ENCODE assay signal across 15 mouse cellular contexts in genomic region chr5:12634227-12634980, GRCm38 (mm10).
DNase-seq lines count a peak whose midpoint lies in the region; ATAC-seq and TF ChIP-seq lines count a peak whose summit lies in the region.
"Had no signal": no experiment of that assay in that cellular context is flagged by ENCODE, and none has a peak within 500 bp of the region (broad histone marks: within the 10 kb centered on the region; RNA-seq: fewer than 3 reads in every experiment).

No protein-coding gene starts in this region.

- no peak overlapping the region for H3K27ac ChIP-seq in kidney, postnatal 0 days
- peak overlapping the region; percentile 61 for H3K27ac ChIP-seq in embryonic facial prominence, embryonic 10.5 days (replicated peaks)
- H3K27ac ChIP-seq: liver, embryonic 13.5 days had no signal

- DNase-seq in kidney, postnatal 0 days (ENCODE audit: low spot score): peak; percentile 29
- no peak for DNase-seq in kidney, adult 18-20 months
- peak; percentile 63 for DNase-seq in embryonic facial prominence, embryonic 10.5 days (ENCODE audit: low spot score)
- DNase-seq in mesoderm, embryonic 11.5 days (ENCODE audit: low read depth, low spot score): peak; percentile 39
- peak; percentile 76 for DNase-seq in retina, embryonic 14.5 days (ENCODE audit: low spot score)
- no peak for DNase-seq in frontal cortex, postnatal 36 days (ENCODE audit: low spot score in 2 of 2)
- no peak for DNase-seq in layer of hippocampus, postnatal 36 days
- DNase-seq: adrenal gland, postnatal 10 days; heart, adult 11 months; kidney, adult 8-10 months; liver, embryonic 13.5 days; lung, postnatal 36 days; right cerebral cortex, adult 18-20 months; thymus, postnatal 25 days had no signal

- no peak overlapping the region for H3K4me3 ChIP-seq in kidney, postnatal 0 days (replicated peaks; ENCODE audit: low read depth, low read length)
- no peak overlapping the region for H3K4me3 ChIP-seq in embryonic facial prominence, embryonic 10.5 days
- H3K4me3 ChIP-seq: liver, embryonic 13.5 days had no signal

- peak overlapping the region; percentile 27; the same call in 1 of the 2 replicates for H3K4me2 ChIP-seq in kidney, postnatal 0 days (ENCODE audit: low read length)
- H3K4me2 ChIP-seq: liver, embryonic 13.5 days had no signal

- ATAC-seq in kidney, postnatal 0 days (replicated peaks; ENCODE audit: low FRiP score, low read depth): no peak
- ATAC-seq: Patski had no signal

- no peak overlapping the region for H3K9ac ChIP-seq in kidney, postnatal 0 days (ENCODE audit: low read depth, low read length)
- H3K9ac ChIP-seq: liver, embryonic 13.5 days had no signal

- no peaks in the 10 kb centered on the region for H3K27me3 ChIP-seq in kidney, postnatal 0 days (ENCODE audit: insufficient read depth, low read length)
- H3K27me3 ChIP-seq in embryonic facial prominence, embryonic 10.5 days (replicated peaks; ENCODE audit: low read depth, poor library complexity, severe bottlenecking): no peaks in the 10 kb centered on the region
- H3K27me3 ChIP-seq: liver, embryonic 13.5 days; Patski had no signal

- H3K9me3 ChIP-seq in kidney, postnatal 0 days (replicated peaks; ENCODE audit: low read length): no peaks in the 10 kb centered on the region
- H3K9me3 ChIP-seq in embryonic facial prominence, embryonic 10.5 days: no peaks in the 10 kb centered on the region
- H3K9me3 ChIP-seq: liver, embryonic 13.5 days had no signal

- H3K4me1 ChIP-seq in kidney, postnatal 0 days (replicated peaks; ENCODE audit: insufficient read depth, low read length): 0 out of 2 replicates have a peak, but pooled peaks cover 4% of the 10 kb centered on the region
- peaks cover 24% of the 10 kb centered on the region for H3K4me1 ChIP-seq in embryonic facial prominence, embryonic 10.5 days
- H3K4me1 ChIP-seq: liver, embryonic 13.5 days had no signal

- no peak for TF ChIP-seq CTCF in kidney, postnatal 0 days (IDR thresholded peaks at IDR 0.05; ENCODE audit: low read depth)

- no peaks in the 10 kb centered on the region for H3K36me3 ChIP-seq in kidney, postnatal 0 days (ENCODE audit: insufficient read depth, low read length)
- H3K36me3 ChIP-seq in embryonic facial prominence, embryonic 10.5 days (replicated peaks): no peaks in the 10 kb centered on the region
- H3K36me3 ChIP-seq: liver, embryonic 13.5 days had no signal

- 17% methylated on average over 8 of the region's 8 CpGs for WGBS in kidney, postnatal 0 days
- 19% methylated on average over 8 of the region's 8 CpGs for WGBS in embryonic facial prominence, embryonic 10.5 days

Comparison
In these comparisons a context has a peak if more than half of its experiments do, and no peak if none do; other contexts are left out.
1. DNase-seq: peak in kidney, postnatal 0 days (single experiment), embryonic facial prominence, embryonic 10.5 days (single experiment), mesoderm, embryonic 11.5 days (single experiment) and retina, embryonic 14.5 days (single experiment); none in kidney, adult 18-20 months (single experiment), frontal cortex, postnatal 36 days (0 of 2) and layer of hippocampus, postnatal 36 days (0 of 2).